Mouse (Mus musculus): ENCODE results near the gene Arhgef12. TPM values are rescaled to one million over a fixed set of nuclear protein-coding genes. Genes with fewer than 3 reads are reported as not detected.

Gene Arhgef12
- total RNA-seq, 1 experiment: 23.2 TPM

GRCm38 (mm10) chr9:43109125-43109524, 2.1 kb upstream of the Arhgef12 start:
- Histone ChIP-seq H3K36me3 (ENCODE audit: control insufficient read depth, insufficient read depth, low read length, poor library complexity, severe bottlenecking) (peaks cover 6% of the 10 kb centered on the region; the same call in 1 of the 2 replicates), H3K27ac (ENCODE audit: insufficient read depth, low read depth, low read length, poor library complexity, severe bottlenecking) (no peak overlapping the region; the same call in 1 of the 2 replicates), H3K9ac (ENCODE audit: insufficient read depth, low read depth, low read length, poor library complexity, severe bottlenecking) (peak overlapping the region; percentile 56; the same call in 1 of the 2 replicates), H3K4me1 (ENCODE audit: control insufficient read depth in 2 of 2, insufficient read depth in 2 of 2, low read length in 2 of 2, poor library complexity in 1 of 2) (peaks cover 2 to 5% of the 10 kb centered on the region in 2 experiments; a peak in 3 of 4 replicates), H3K9me3 (ENCODE audit: control insufficient read depth, insufficient read depth, low read depth, low read length) (no peaks in the 10 kb centered on the region), H3K4me3 (ENCODE audit: insufficient read depth in 1 of 2, low read depth in 1 of 2, low read length in 2 of 2, poor library complexity in 1 of 2, severe bottlenecking in 1 of 2) (no peak overlapping the region)
- in situ Hi-C loops (cut with MboI; ENCODE audit: low sequenced_read_pairs in 2 of 2, unreplicated experiment in 2 of 2): no loop called here
- TF ChIP-seq CHD2 (IDR thresholded peaks at IDR 0.05; ENCODE audit: low read depth, low read length) (no peak), MAFK (IDR thresholded peaks at IDR 0.05; ENCODE audit: insufficient read depth, low read depth, low read length) (no peak), ZNF384 (IDR thresholded peaks at IDR 0.05; ENCODE audit: low read depth, low read length) (no peak), ZC3H11A (IDR thresholded peaks at IDR 0.05; ENCODE audit: borderline replicate concordance, low read depth, low read length) (no peak), HCFC1 (IDR thresholded peaks at IDR 0.05; ENCODE audit: borderline replicate concordance, insufficient read depth, low read length) (no peak)
- DNase-seq (ENCODE audit: low read depth, low spot score): no peak

GRCm38 (mm10) chr9:43108721-43109120, 1.7 kb upstream of the Arhgef12 start:
- in situ Hi-C loops (cut with MboI; ENCODE audit: low sequenced_read_pairs in 2 of 2, unreplicated experiment in 2 of 2): no loop called here
- H3K36me3 ChIP-seq (ENCODE audit: control insufficient read depth, insufficient read depth, low read length, poor library complexity, severe bottlenecking): peaks cover 6% of the 10 kb centered on the region; the same call in 1 of the 2 replicates
- no peak for TF ChIP-seq ZNF384 (IDR thresholded peaks at IDR 0.05; ENCODE audit: low read depth, low read length)
- peak; percentile 64; the same call in 1 of the 2 replicates for TF ChIP-seq MAFK (IDR thresholded peaks at IDR 0.05; ENCODE audit: insufficient read depth, low read depth, low read length)
- H3K4me1 ChIP-seq (ENCODE audit: control insufficient read depth in 2 of 2, insufficient read depth in 2 of 2, low read length in 2 of 2, poor library complexity in 1 of 2): peaks cover 2 to 5% of the 10 kb centered on the region in 2 experiments; a peak in 3 of 4 replicates
- peak overlapping the region; percentile 56; the same call in 1 of the 2 replicates for H3K9ac ChIP-seq (ENCODE audit: insufficient read depth, low read depth, low read length, poor library complexity, severe bottlenecking)
- no peak overlapping the region; the same call in 1 of the 2 replicates for H3K27ac ChIP-seq (ENCODE audit: insufficient read depth, low read depth, low read length, poor library complexity, severe bottlenecking)
- H3K4me3 ChIP-seq (ENCODE audit: insufficient read depth in 1 of 2, low read depth in 1 of 2, low read length in 2 of 2, poor library complexity in 1 of 2, severe bottlenecking in 1 of 2): no peak overlapping the region
- no peak for DNase-seq (ENCODE audit: low read depth, low spot score)
- no peaks in the 10 kb centered on the region for H3K9me3 ChIP-seq (ENCODE audit: control insufficient read depth, insufficient read depth, low read depth, low read length)

- TF ChIP-seq ZC3H11A (IDR thresholded peaks at IDR 0.05; ENCODE audit: borderline replicate concordance, low read depth, low read length) (no peak), CHD2 (IDR thresholded peaks at IDR 0.05; ENCODE audit: low read depth, low read length) (no peak), HCFC1 (IDR thresholded peaks at IDR 0.05; ENCODE audit: borderline replicate concordance, insufficient read depth, low read length) (no peak), ZNF384 (IDR thresholded peaks at IDR 0.05; ENCODE audit: low read depth, low read length) (no peak), MAFK (IDR thresholded peaks at IDR 0.05; ENCODE audit: insufficient read depth, low read depth, low read length) (no peak)
- Histone ChIP-seq H3K9me3 (ENCODE audit: control insufficient read depth, insufficient read depth, low read depth, low read length) (no peaks in the 10 kb centered on the region), H3K27ac (ENCODE audit: insufficient read depth, low read depth, low read length, poor library complexity, severe bottlenecking) (no peak overlapping the region), H3K9ac (ENCODE audit: insufficient read depth, low read depth, low read length, poor library complexity, severe bottlenecking) (no peak overlapping the region), H3K36me3 (ENCODE audit: control insufficient read depth, insufficient read depth, low read length, poor library complexity, severe bottlenecking) (peaks cover 6% of the 10 kb centered on the region; the same call in 1 of the 2 replicates), H3K4me1 (ENCODE audit: control insufficient read depth in 2 of 2, insufficient read depth in 2 of 2, low read length in 2 of 2, poor library complexity in 1 of 2) (peaks cover 2 to 5% of the 10 kb centered on the region in 2 experiments; a peak in 3 of 4 replicates), H3K4me3 (ENCODE audit: insufficient read depth in 1 of 2, low read depth in 1 of 2, low read length in 2 of 2, poor library complexity in 1 of 2, severe bottlenecking in 1 of 2) (no peak overlapping the region)
- DNase-seq (ENCODE audit: low read depth, low spot score): no peak
- in situ Hi-C loops (cut with MboI; ENCODE audit: low sequenced_read_pairs in 2 of 2, unreplicated experiment in 2 of 2): no loop called here
Measured at GRCm38 (mm10) chr9:43108081-43108480, 1.0 kb upstream of the Arhgef12 start.

GRCm38 (mm10) chr9:43107555-43107954, 516 bp upstream of the Arhgef12 start:
- Histone ChIP-seq H3K9ac (ENCODE audit: insufficient read depth, low read depth, low read length, poor library complexity, severe bottlenecking) (no peak overlapping the region), H3K9me3 (ENCODE audit: control insufficient read depth, insufficient read depth, low read depth, low read length) (no peaks in the 10 kb centered on the region), H3K4me3 (ENCODE audit: insufficient read depth in 1 of 2, low read depth in 1 of 2, low read length in 2 of 2, poor library complexity in 1 of 2, severe bottlenecking in 1 of 2) (no peak overlapping the region), H3K27ac (ENCODE audit: insufficient read depth, low read depth, low read length, poor library complexity, severe bottlenecking) (no peak overlapping the region), H3K36me3 (ENCODE audit: control insufficient read depth, insufficient read depth, low read length, poor library complexity, severe bottlenecking) (peaks cover 6% of the 10 kb centered on the region; the same call in 1 of the 2 replicates), H3K4me1 (ENCODE audit: control insufficient read depth in 2 of 2, insufficient read depth in 2 of 2, low read length in 2 of 2, poor library complexity in 1 of 2) (peaks cover 2 to 5% of the 10 kb centered on the region in 2 experiments; a peak in 3 of 4 replicates)
- DNase-seq (ENCODE audit: low read depth, low spot score): no peak
- 0 out of 2 replicates have a peak, but pooled peaks have one; percentile 3 for TF ChIP-seq MAFK (IDR thresholded peaks at IDR 0.05; ENCODE audit: insufficient read depth, low read depth, low read length)
- no peak for TF ChIP-seq ZC3H11A (IDR thresholded peaks at IDR 0.05; ENCODE audit: borderline replicate concordance, low read depth, low read length)
- TF ChIP-seq ZNF384 (IDR thresholded peaks at IDR 0.05; ENCODE audit: low read depth, low read length): no peak
- in situ Hi-C loops (cut with MboI; ENCODE audit: low sequenced_read_pairs in 2 of 2, unreplicated experiment in 2 of 2): no loop called here

Measured in ES-E14 (cell line).